Mouse (Mus musculus) stomach, embryonic 16.5 days (tissue): ENCODE measurements around the gene Trp53inp2. TPM values are rescaled to one million over a fixed set of nuclear protein-coding genes. Genes with fewer than 3 reads are reported as not detected.
A peak's percentile ranks its signal among the peaks of the same experiment; 100 is the strongest.

Experiments used
- ATAC-seq: fragments of 200-750 bp; cut with Nextera tagmentation; 2 replicates; pipeline ENCODE4 v1.8.0; 2017; ENCODE audit warnings: moderate number of reproducible peaks, moderate TSS enrichment; ENCODE audit not compliant: insufficient read depth, low FRiP score
- H3K27ac ChIP-seq: fragments of 300-500 bp; sonication (generic); 2 replicates; pipeline ENCODE4 v1.5.1; 2014; ENCODE audit warnings: low read length
- H3K27me3 ChIP-seq: fragments of 300-500 bp; sonication (generic); 2 replicates; pipeline ENCODE4 v1.6.1; 2014; ENCODE audit warnings: low read length, control low read depth, mixed read lengths; ENCODE audit not compliant: control insufficient read depth, insufficient read depth
- H3K36me3 ChIP-seq: fragments of 300-500 bp; sonication (generic); 2 replicates; pipeline ENCODE4 v1.6.1; 2014; ENCODE audit warnings: low read length; ENCODE audit not compliant: control insufficient read depth, insufficient read depth
- H3K4me1 ChIP-seq: fragments of 300-500 bp; sonication (generic); 2 replicates; pipeline ENCODE4 v1.6.1; 2014; ENCODE audit warnings: low read length, control low read depth, mixed read lengths; ENCODE audit not compliant: control insufficient read depth, insufficient read depth
- H3K4me2 ChIP-seq: fragments of 300-500 bp; sonication (generic); 2 replicates; pipeline ENCODE4 v1.6.1; 2014; ENCODE audit warnings: low read depth, low read length, mixed read lengths
- H3K4me3 ChIP-seq: fragments of 300-500 bp; sonication (generic); replicated peaks from 2 replicates; pipeline ENCODE4 v1.5.1; 2014; ENCODE audit warnings: mild to moderate bottlenecking, low read length
- H3K9ac ChIP-seq: fragments of 300-500 bp; sonication (generic); 2 replicates; pipeline ENCODE4 v1.6.1; 2014; ENCODE audit warnings: low read length
- H3K9me3 ChIP-seq: fragments of 300-500 bp; sonication (generic); replicated peaks from 2 replicates; pipeline ENCODE4 v1.6.1; 2016; ENCODE audit warnings: low read length, control low read depth; ENCODE audit not compliant: control insufficient read depth
- WGBS: fragments of 180-500 bp; shearing (Covaris S2); extraction: QIAGEN DNeasy Blood & Tissue Kit; methylation state at CpG from one replicate; pipeline ENCODE4 v1.1.7; 2014; 5-methylcytosine and 5-hydroxymethylcytosine counted together
- polyA plus RNA-seq: library from polyadenylated mRNA; unstranded; fragments of >200 nt; fragmentation: Nextera tagmentation; extraction: Ambion mirVana; gene quantifications from 2 replicates; pipeline ENCODE4 v1.2.1, GENCODE M21; 2015

Trp53inp2 gene
- polyA plus RNA-seq, 1 experiment from 2014 or later: 34.0 TPM

DNA sequence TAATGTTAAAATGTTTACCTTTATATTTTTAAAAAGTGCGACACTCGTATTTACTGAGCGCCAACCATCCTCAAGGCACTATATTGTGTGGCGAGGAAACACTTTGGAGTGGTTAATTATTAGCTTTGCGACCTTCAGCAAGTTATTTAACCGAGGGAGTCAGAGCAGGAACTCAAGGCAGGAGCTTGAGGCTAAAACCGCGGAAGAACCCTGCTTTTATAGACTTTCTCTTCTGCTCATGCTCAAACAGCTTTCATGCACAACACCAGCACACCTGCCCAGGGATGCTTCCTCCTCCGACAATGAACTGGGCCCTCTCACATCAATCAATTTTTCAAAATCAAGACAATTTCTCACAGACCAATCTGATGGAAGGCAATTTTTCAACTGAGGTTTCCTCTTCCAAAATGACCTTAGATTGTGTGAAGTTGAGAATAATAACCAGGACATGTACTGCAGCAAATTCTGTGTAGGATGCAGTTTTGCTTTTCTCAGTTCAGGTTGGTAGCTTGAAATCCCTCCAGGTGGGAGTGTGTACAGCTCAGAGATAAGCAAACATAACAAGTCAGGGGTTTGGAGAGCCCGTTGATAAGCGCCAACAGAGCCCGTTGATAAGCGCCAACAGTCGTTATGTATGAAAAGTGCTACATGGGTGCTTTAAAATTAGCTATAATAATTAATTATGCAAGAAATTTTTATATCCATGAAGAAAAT is 23.0 kb upstream of the Trp53inp2 start:
- peak overlapping the region; percentile 88 for H3K27ac ChIP-seq
- H3K36me3 ChIP-seq: no peaks in the 10 kb centered on the region
- no peaks in the 10 kb centered on the region for H3K27me3 ChIP-seq
- peak overlapping the region; percentile 56 for H3K9ac ChIP-seq
- peak overlapping the region; percentile 92 for H3K4me3 ChIP-seq
- H3K4me1 ChIP-seq: peaks cover 6% of the 10 kb centered on the region; the same call in 1 of the 2 replicates
- ATAC-seq: peak; percentile 83
- peak overlapping the region; percentile 59 for H3K4me2 ChIP-seq
- 19% methylated on average over 14 of the region's 14 CpGs for WGBS
- no peaks in the 10 kb centered on the region for H3K9me3 ChIP-seq

DNA sequence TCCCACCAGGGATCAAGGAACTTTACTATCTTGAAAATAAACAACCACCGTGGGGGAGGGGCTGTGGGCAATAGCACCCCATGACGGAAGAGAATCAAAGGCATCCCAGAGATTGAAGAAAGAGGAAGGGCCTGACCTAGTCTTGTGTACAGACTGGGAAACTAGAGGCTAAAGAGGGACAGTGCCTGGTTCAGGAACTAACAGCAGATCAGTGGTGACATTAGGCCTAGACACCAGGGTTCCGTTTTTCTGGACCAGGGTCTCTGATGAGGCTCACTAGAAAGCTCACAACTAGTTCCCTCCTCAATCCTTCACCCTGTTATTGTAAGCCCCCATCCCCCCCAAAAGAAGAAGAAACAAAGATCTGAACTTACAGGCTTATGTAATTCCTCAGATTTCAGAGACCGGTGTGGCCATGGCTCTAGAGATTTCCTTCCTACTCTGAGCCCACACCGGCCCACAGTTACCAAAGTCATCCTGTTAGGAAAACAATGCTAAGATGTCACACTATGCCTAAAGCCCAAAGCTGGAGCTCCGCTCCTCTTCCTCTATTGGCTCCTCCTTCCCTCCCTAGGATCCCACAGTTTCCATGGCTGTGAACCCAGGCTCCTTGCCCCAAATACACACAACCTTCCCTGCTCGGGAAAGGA is 13.1 kb upstream of the Trp53inp2 start:
- 73% methylated on average over 7 of the region's 7 CpGs for WGBS
- no peak overlapping the region for H3K27ac ChIP-seq
- no peak for ATAC-seq

DNA sequence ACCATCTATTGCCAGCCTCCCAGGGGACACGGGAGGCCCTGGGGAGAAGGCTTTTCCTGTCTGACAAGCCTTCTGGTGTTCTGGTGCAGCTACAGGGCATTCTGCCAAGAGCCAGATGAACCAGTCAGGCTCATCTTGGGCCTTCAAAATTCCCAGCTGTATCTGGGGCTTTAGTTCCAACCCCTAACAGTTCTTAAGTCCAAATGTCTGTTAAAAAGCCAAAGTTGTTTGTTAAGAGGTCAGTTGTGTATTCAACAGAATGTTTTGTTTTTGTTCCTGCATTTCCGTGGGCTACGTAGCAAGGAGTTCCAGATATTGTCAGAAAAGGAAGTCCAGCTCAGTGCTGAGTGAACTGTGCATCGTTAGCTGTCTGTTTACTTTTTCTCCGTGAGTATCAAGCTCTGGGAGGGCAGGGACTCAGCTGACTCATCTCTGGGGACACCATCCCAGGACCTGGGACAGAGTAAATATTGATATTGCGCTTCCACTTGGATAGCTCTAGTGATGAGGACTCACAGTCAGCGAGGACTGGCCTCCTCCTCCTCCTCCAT is 11.5 kb upstream of the Trp53inp2 start:
- Histone ChIP-seq H3K27ac (peak overlapping the region; percentile 74), H3K9me3 (no peaks in the 10 kb centered on the region), H3K4me2 (no peak overlapping the region), H3K4me1 (peaks cover 10% of the 10 kb centered on the region), H3K9ac (no peak overlapping the region), H3K36me3 (no peaks in the 10 kb centered on the region), H3K27me3 (no peaks in the 10 kb centered on the region), H3K4me3 (no peak overlapping the region)
- ATAC-seq: peak; percentile 69; the same call in 1 of the 2 replicates
- WGBS: 19% methylated on average over 7 of the region's 7 CpGs

More for the DNA sequence above, 13.1 kb upstream of the Trp53inp2 start:
- H3K9ac ChIP-seq: no peak overlapping the region
- H3K4me3 ChIP-seq: no peak overlapping the region
- H3K27me3 ChIP-seq: no peaks in the 10 kb centered on the region
- H3K36me3 ChIP-seq: no peaks in the 10 kb centered on the region
- H3K9me3 ChIP-seq: no peaks in the 10 kb centered on the region
- peaks cover 10% of the 10 kb centered on the region for H3K4me1 ChIP-seq
- no peak overlapping the region for H3K4me2 ChIP-seq

DNA sequence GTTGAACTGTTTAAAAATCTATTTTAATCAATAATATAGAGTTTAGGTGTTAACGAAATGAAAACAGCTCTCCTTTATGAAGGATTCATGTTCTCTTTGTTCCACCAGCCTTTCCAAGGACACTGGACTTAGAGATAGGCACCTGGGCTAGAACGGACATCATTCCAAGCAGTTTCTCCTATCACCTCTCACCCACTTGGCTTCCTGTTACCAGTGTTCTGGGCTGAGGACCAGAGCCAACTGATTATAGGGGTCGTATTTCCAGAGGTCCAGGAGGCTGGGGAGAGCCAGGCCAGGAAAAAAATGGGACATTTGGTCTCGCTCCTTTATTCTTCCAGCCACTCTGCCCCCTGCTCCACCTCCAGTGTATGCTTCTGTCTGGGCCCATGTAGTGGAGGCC is 8.4 kb upstream of the Trp53inp2 start:
- no peaks in the 10 kb centered on the region for H3K36me3 ChIP-seq
- peaks cover 10% of the 10 kb centered on the region for H3K4me1 ChIP-seq
- no peaks in the 10 kb centered on the region for H3K9me3 ChIP-seq
- no peak overlapping the region for H3K4me3 ChIP-seq
- H3K4me2 ChIP-seq: no peak overlapping the region
- 62% methylated on average over 4 of the region's 4 CpGs for WGBS
- no peak overlapping the region for H3K9ac ChIP-seq
- H3K27me3 ChIP-seq: no peaks in the 10 kb centered on the region
- ATAC-seq: no peak
- H3K27ac ChIP-seq: no peak overlapping the region

DNA sequence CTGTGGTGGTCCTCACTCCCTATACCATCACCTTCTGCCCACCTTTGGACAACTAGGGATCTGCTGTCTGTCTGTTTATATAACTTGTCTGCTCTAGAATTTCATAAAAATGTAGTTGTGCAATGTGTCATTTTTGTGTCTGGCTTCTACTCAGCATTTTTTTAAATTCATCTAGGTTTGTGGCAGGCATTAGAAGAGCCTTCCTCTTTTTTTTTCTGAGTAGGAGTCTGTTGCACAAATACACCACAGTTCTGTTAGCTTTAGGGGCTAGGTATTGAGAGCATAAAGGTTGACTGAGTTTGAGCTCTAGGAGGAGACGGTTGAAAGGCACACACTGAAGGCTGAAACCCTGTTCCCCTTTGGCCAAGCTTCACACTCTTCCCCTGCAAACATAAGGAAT is 7.6 kb upstream of the Trp53inp2 start:
- no peak for ATAC-seq
- H3K4me2 ChIP-seq: no peak overlapping the region

DNA sequence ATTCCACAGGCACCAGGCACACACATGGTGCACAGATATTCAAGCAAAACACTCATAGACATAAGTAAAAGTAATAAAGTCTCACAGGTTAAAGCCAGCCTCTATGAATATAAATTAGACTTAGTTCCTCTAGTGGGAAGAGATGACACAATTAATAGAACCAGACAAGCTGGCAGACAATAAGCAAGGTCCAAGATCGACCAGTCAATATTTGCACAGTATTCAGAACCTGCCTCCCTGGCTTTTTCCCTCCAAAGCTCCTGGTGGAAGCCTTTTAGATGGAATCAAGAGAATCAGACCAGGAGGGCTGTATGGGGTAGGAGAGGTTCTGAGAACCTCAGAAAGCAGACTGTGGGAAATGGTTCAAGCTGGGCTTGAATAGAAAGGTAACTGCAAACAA is 7.0 kb upstream of the Trp53inp2 start:
- no peaks in the 10 kb centered on the region for H3K36me3 ChIP-seq
- 59% methylated on average over 1 of the region's 1 CpGs for WGBS
- ATAC-seq: no peak
- no peaks in the 10 kb centered on the region for H3K9me3 ChIP-seq
- no peaks in the 10 kb centered on the region for H3K27me3 ChIP-seq
- H3K4me1 ChIP-seq: peaks cover 10% of the 10 kb centered on the region
- H3K27ac ChIP-seq: no peak overlapping the region
- H3K4me2 ChIP-seq: no peak overlapping the region
- H3K9ac ChIP-seq: no peak overlapping the region
- no peak overlapping the region for H3K4me3 ChIP-seq

More for the DNA sequence above, 7.6 kb upstream of the Trp53inp2 start:
- Histone ChIP-seq H3K9me3 (no peaks in the 10 kb centered on the region), H3K27me3 (no peaks in the 10 kb centered on the region), H3K9ac (no peak overlapping the region), H3K36me3 (no peaks in the 10 kb centered on the region), H3K27ac (no peak overlapping the region), H3K4me3 (no peak overlapping the region), H3K4me1 (peaks cover 10% of the 10 kb centered on the region)
- WGBS: 57% methylated on average over 1 of the region's 1 CpGs

DNA sequence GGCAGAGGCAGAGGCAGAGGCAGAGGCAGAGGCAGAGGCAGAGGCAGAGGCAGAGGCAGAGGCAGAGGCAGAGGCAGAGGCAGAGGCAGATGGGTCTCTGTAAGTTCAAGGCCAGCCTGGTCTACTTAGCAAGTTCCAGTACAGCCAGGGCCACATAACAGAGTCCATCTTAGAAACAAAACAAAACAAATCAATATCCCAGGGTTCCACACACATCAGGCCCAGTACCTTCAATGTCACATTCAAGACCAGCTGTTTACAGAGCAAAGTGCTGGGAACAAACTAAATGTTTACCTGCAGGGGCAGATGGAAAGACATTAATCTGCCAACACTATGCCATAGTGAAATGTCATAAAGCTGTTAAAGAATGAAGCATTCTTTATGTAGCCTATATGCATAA is 6.3 kb upstream of the Trp53inp2 start:
- Histone ChIP-seq H3K36me3 (no peaks in the 10 kb centered on the region), H3K9ac (no peak overlapping the region), H3K4me3 (no peak overlapping the region), H3K27ac (no peak overlapping the region), H3K4me1 (peaks cover 4% of the 10 kb centered on the region; the same call in 1 of the 2 replicates), H3K27me3 (no peaks in the 10 kb centered on the region), H3K9me3 (no peaks in the 10 kb centered on the region), H3K4me2 (no peak overlapping the region)
- ATAC-seq: no peak

DNA sequence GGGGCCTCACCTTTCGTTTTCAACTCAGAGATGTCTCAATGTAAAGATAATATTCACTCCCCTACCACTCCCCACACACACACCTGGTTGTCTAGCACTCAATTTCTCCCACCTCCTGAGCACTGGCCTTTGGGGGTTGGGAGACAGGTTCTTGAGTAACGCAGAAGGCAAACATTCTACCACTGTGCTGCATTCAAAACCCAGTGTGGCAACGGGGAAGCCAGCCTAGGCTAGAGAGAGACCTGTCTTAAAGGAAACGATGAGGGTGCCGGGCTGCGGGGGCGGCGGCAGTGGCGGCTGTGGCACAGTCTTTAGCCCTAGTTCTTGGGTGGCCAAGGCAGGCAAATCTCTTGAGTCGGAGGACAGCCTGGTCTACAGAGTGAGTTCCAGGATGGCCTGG is 4.7 kb upstream of the Trp53inp2 start:
- Histone ChIP-seq H3K9ac (no peak overlapping the region), H3K4me2 (no peak overlapping the region), H3K4me3 (no peak overlapping the region), H3K36me3 (no peaks in the 10 kb centered on the region), H3K9me3 (no peaks in the 10 kb centered on the region), H3K27ac (no peak overlapping the region), H3K4me1 (0 out of 2 replicates have a peak, but pooled peaks cover 3% of the 10 kb centered on the region), H3K27me3 (no peaks in the 10 kb centered on the region)
- WGBS: 72% methylated on average over 10 of the region's 10 CpGs
- no peak for ATAC-seq

DNA sequence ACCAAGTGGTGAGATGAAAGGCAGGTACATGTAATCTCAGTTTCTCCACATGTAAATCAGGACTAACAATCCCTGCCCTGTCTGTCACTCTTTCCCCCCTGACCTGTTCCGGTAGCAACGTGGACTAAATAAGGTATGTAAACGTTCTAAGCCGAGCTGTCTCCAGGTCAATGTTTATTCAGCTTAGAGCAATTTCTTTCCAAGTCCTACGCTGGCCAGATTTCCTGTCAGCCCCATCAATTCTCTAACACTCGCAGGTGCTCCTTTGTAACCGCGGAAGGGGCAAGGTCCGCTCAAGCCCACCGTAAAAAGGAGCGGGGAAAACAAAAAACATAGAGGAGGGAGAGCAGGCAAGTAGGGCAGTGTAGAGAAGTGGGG is 190 bp downstream of the Trp53inp2 start:
- 0 out of 2 replicates have a peak, but pooled peaks have one; percentile 11 for ATAC-seq
- no peaks in the 10 kb centered on the region for H3K36me3 ChIP-seq
- peak overlapping the region; percentile 81 for H3K4me3 ChIP-seq
- 2% methylated on average over 11 of the region's 11 CpGs for WGBS
- peaks cover 16% of the 10 kb centered on the region; the same call in 1 of the 2 replicates for H3K4me1 ChIP-seq
- no peaks in the 10 kb centered on the region for H3K27me3 ChIP-seq
- H3K4me2 ChIP-seq: peak overlapping the region; percentile 63
- no peaks in the 10 kb centered on the region for H3K9me3 ChIP-seq
- peak overlapping the region; percentile 96; the same call in 1 of the 2 replicates for H3K27ac ChIP-seq
- peak overlapping the region; percentile 84 for H3K9ac ChIP-seq
